Mouse (Mus musculus): ENCODE data around the gene Dgcr2.

GRCm38 (mm10) chr16:17858592-17858991 lies 39.8 kb downstream of the Dgcr2 start:
- no peak for TF ChIP-seq GATA1 (IDR thresholded peaks at IDR 0.05; ENCODE audit: borderline replicate concordance, low read length)
- no peak for TF ChIP-seq FLI1 (IDR thresholded peaks at IDR 0.05; ENCODE audit: low read length)
